Mouse (Mus musculus) kidney, postnatal 10 days (tissue): ENCODE results near the gene Gjb1.
A peak's percentile ranks its signal among the peaks of the same experiment; 100 is the strongest.

Experiments
- DNase-seq: peaks from one replicate; pipeline ENCODE4 v3.0.0; 2021; ENCODE audit warnings: mixed read lengths

The Gjb1 gene

GRCm38 (mm10) chrX:101418946-101419724 is 43.0 kb downstream of the Gjb1 start:
- peak; percentile 75 for DNase-seq

- peak; percentile 91 for DNase-seq
Measured at GRCm38 (mm10) chrX:101419725-101420699, 43.8 kb downstream of the Gjb1 start.

- peak; percentile 8 for DNase-seq
Measured at GRCm38 (mm10) chrX:101420700-101421095, 44.5 kb downstream of the Gjb1 start, which contains the start of gene Zmym3. TSS of gene Zmym3 (minus strand) at chrX:101420849.

- no peak for DNase-seq
Measured at GRCm38 (mm10) chrX:101423462-101423861, 47.3 kb downstream of the Gjb1 start.

GRCm38 (mm10) chrX:101427774-101428173 is 51.6 kb downstream of the Gjb1 start:
- peak; percentile 34 for DNase-seq

GRCm38 (mm10) chrX:101428785-101429141 is 52.6 kb downstream of the Gjb1 start:
- no peak for DNase-seq

- peak; percentile 92 for DNase-seq
Measured at GRCm38 (mm10) chrX:101429142-101429949, 53.2 kb downstream of the Gjb1 start, which contains the start of gene Nono. TSS of gene Nono (plus strand) at chrX:101429318.

GRCm38 (mm10) chrX:101429976-101430375 is 53.8 kb downstream of the Gjb1 start:
- DNase-seq = no peak
